Mouse (Mus musculus) testis, adult 2 months (tissue): ENCODE measurements around the gene Ubl3. TPM values are rescaled to one million over a fixed set of nuclear protein-coding genes. Genes with fewer than 3 reads are reported as not detected.

Source experiments
- H3K27ac ChIP-seq: fragments of 200-500 bp; 2 replicates; pipeline ENCODE4 v1.5.1; 2012; ENCODE audit warnings: low read depth, low read length; ENCODE audit not compliant: control insufficient read depth, insufficient read depth
- H3K27me3 ChIP-seq: fragments of 200-500 bp; 2 replicates; pipeline ENCODE4 v1.6.1; 2012; ENCODE audit warnings: mild to moderate bottlenecking, low read length, moderate library complexity; ENCODE audit not compliant: control insufficient read depth, insufficient read depth
- H3K36me3 ChIP-seq: fragments of 200-500 bp; 2 replicates; pipeline ENCODE4 v1.6.1; 2012; ENCODE audit warnings: mild to moderate bottlenecking, low read length; ENCODE audit not compliant: control insufficient read depth, insufficient read depth
- H3K4me1 ChIP-seq: fragments of 200-500 bp; 2 replicates; pipeline ENCODE4 v1.6.1; 2012; ENCODE audit warnings: low read length; ENCODE audit not compliant: control insufficient read depth, insufficient read depth
- H3K4me3 ChIP-seq: fragments of 200-500 bp; 2 replicates; pipeline ENCODE4 v1.5.1; 2012; ENCODE audit warnings: low read depth, mild to moderate bottlenecking, low read length, moderate library complexity, mixed read lengths; ENCODE audit not compliant: control insufficient read depth
- CTCF ChIP-seq: fragments of 200-500 bp; IDR thresholded peaks from 2 replicates; pipeline ENCODE4 v1.5.1; 2012; ENCODE audit warnings: low read depth, mild to moderate bottlenecking, inconsistent platforms, low read length, moderate library complexity; ENCODE audit not compliant: control insufficient read depth, insufficient read depth, insufficient replicate concordance
- POLR2A ChIP-seq: fragments of 200-500 bp; IDR thresholded peaks from 2 replicates; pipeline ENCODE4 v1.6.1; 2012; ENCODE audit warnings: low read depth, mild to moderate bottlenecking, inconsistent platforms, low read length, moderate library complexity; ENCODE audit not compliant: control insufficient read depth
- polyA plus RNA-seq: library from polyadenylated mRNA; depleted of rRNA; stranded (reverse); fragments of >200 nt; gene quantifications from 2 replicates; pipeline ENCODE4 v1.2.3, GENCODE M21; 2012

The Ubl3 gene
- polyA plus RNA-seq, 1 experiment = 176 TPM

DNA sequence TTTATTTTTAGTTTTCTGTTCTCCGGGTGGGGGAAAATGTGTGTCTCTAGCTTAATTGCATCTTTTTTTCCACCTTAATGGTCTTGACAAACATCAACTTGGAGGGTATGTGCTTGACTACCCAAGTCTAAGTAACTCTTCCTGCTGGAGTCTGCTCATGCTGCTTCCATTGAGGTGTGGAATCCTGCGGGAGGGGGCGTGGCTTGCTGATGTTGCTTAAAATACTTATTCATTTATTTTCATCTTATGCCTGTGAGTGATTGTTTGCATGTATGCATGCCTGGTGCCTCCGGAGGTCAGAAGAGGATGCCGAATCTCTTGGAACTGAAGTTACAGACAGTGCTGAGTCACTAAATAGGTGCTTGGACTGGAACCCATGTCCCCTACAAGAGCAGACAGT lies 22.6 kb upstream of the Ubl3 start:
- no peak overlapping the region for H3K4me3 ChIP-seq
- no peaks in the 10 kb centered on the region for H3K27me3 ChIP-seq
- TF ChIP-seq CTCF (no peak), POLR2A (no peak)
- no peak overlapping the region for H3K27ac ChIP-seq
- H3K4me1 ChIP-seq = peaks cover 4% of the 10 kb centered on the region
- H3K36me3 ChIP-seq = no peaks in the 10 kb centered on the region

DNA sequence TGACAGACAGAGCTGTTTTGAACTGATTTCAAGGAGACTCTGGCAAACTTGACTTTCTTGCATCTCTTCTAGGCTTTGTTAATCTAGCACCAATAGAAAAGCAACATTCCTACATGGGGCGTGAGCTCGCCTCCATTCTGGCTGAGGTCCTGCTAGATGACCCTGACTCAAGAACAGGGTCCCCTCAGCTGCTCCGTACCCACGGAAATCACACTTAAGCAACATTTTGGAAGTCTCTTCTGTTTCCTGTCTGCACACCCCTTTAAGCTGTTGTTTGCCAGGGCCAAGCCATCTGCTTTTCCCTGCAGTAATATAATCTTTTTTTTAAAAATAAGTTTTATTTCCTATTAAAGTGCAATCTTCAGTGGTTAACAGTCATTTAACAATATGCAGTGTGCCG lies 20.1 kb upstream of the Ubl3 start:
- Histone ChIP-seq H3K36me3 (no peaks in the 10 kb centered on the region), H3K27ac (no peak overlapping the region), H3K27me3 (no peaks in the 10 kb centered on the region), H3K4me3 (no peak overlapping the region), H3K4me1 (peaks cover 4% of the 10 kb centered on the region)
- TF ChIP-seq CTCF (no peak), POLR2A (no peak)

DNA sequence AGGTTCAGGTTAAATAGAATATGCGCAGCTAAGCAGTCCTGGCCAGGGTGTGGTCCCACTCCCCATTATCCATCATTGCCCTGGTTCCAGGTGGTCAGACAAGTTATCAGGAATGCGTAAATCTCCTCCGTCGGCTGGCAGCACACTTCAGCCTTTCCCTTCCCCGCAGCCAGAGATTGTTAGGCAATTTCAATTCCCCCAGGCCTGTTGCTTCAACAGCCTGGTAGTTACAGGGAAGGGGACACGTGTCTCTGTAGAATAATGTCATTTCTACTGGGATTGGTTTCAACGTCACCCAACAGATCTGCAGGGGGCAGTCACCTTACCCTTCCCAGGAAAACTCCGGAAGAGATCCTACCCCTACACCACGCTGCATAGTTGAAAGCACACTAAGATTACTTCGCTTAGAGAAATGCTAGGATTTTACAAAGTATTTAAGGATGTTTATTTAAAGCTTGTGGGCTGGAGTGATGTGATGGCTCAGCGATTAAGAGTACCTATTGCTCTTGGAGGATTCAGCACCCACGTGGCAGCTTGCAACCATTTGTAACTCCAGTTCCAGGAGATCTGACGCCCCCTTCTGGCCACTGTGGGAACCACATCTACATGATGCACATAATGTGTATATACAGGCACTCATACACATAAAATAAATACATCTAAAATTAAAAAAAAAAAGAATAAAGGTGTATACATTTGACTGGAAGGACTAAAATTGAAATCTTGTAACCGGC lies 18.1 kb upstream of the Ubl3 start:
- H3K4me1 ChIP-seq = peaks cover 4% of the 10 kb centered on the region
- H3K27me3 ChIP-seq = no peaks in the 10 kb centered on the region
- no peak for TF ChIP-seq POLR2A
- TF ChIP-seq CTCF = peak; percentile 67; the same call in 1 of the 2 replicates
- H3K4me3 ChIP-seq = no peak overlapping the region
- no peaks in the 10 kb centered on the region for H3K36me3 ChIP-seq
- no peak overlapping the region for H3K27ac ChIP-seq

DNA sequence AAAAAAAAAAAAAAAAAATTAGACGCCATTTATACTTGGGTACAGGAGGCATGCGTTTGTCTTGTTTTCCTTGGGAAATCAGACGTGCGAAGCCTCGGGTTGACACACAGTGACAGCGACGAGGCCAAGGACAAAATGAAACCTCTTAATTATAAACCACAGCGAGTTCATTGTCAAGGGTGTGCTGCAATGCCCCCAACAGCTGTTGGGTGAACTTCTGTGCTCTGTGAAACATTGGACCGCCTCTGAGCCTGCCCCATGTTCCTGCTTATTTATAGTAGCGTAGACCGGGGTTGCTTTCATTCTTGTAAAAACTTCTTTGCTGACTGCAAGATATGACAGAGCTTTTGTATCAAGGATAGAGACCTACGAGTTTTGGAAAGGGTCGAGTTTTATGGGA lies 16.9 kb upstream of the Ubl3 start:
- H3K27ac ChIP-seq = no peak overlapping the region
- H3K4me3 ChIP-seq = no peak overlapping the region
- no peaks in the 10 kb centered on the region for H3K36me3 ChIP-seq
- H3K4me1 ChIP-seq = peaks cover 4% of the 10 kb centered on the region
- H3K27me3 ChIP-seq = no peaks in the 10 kb centered on the region
- TF ChIP-seq POLR2A (no peak), CTCF (no peak)

DNA sequence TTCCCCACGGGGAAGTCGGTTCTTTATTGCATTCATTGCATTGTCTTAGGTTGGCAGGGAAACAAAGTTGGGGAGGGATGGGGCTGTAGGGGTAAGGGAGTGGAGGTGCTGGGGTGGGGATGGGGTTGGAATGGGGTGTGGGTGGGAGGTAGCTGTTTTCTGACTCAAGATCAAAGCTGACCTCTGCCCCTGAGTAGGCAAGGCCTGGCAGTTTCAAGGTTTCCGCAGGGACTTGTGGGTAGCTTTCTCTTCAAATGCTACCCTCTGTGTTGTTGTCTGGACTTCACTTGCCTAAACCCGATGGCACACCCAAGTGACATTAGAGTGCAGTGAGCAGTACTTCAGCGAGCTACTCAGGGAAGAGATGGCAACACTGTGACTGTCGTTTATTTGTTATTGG lies 13.0 kb upstream of the Ubl3 start:
- Histone ChIP-seq H3K4me1 (peaks cover 2% of the 10 kb centered on the region), H3K4me3 (no peak overlapping the region), H3K27me3 (no peaks in the 10 kb centered on the region), H3K36me3 (no peaks in the 10 kb centered on the region), H3K27ac (no peak overlapping the region)
- no peak for TF ChIP-seq POLR2A
- no peak for TF ChIP-seq CTCF

DNA sequence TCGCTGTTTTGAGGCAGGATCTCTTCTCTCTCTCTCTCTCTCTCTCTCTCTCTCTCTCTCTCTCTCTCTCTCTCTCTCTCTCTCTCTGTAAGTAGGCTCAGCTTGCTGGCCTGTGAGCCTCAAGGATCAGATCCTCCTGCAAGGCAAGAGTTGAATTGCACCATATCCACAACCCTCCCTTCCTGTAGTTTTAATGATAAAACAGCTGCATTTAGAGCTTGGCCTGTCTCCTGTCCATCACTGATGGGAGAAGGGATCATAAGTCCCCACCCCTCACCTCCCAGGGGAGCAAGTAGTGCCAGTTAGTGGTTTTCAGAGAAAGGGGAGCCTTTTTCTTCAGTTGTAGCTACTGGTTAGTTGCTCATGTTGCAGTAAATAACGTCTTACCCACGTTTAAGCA lies 11.5 kb upstream of the Ubl3 start:
- Histone ChIP-seq H3K36me3 (no peaks in the 10 kb centered on the region), H3K4me3 (no peak overlapping the region), H3K4me1 (peaks cover 1% of the 10 kb centered on the region; the same call in 1 of the 2 replicates), H3K27ac (no peak overlapping the region), H3K27me3 (no peaks in the 10 kb centered on the region)
- TF ChIP-seq POLR2A (no peak), CTCF (no peak)

DNA sequence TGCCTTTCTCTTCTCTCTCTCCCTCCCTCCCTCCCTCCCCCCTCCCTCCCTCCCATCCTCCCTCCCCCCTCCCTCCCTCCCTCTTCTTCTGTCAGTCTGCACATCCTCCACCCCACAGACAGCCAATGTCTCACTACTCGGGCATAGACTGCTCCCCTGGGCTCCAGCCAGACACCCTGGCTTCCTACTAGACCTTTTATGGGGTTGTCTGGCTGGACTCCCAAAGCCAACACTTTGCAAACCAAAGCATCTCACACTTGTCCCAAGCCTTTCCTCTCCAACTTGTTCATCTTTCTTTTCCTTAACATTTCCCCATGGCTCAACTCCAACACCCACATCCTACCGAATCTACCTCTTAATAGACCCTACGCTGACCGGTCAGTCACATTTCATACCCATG lies 10.7 kb upstream of the Ubl3 start:
- TF ChIP-seq POLR2A (no peak), CTCF (no peak)
- peaks cover 5% of the 10 kb centered on the region; the same call in 1 of the 2 replicates for H3K4me1 ChIP-seq
- H3K27ac ChIP-seq = no peak overlapping the region
- no peaks in the 10 kb centered on the region for H3K36me3 ChIP-seq
- no peak overlapping the region for H3K4me3 ChIP-seq
- no peaks in the 10 kb centered on the region for H3K27me3 ChIP-seq

DNA sequence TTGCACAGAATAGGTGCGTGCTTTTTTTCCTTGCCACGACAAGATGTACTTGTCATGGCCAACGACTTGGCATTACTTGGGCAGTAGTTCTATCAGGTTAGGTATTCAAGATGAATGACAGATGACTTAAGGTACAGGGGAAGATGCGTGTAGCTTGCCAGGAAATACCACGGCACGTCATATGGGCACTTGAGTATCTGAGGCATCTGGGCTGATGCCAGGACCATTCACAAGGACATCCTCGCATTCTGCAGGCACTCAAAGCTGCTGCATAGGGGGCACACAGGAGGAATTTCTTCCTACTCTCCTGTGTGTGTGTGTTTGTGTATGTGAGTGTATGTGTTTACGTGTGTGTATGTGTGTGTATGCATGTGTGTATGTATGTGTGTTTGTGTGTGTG lies 9.6 kb upstream of the Ubl3 start:
- H3K27ac ChIP-seq = no peak overlapping the region
- H3K4me3 ChIP-seq = no peak overlapping the region
- H3K4me1 ChIP-seq = peaks cover 5% of the 10 kb centered on the region; the same call in 1 of the 2 replicates
- TF ChIP-seq CTCF (no peak), POLR2A (no peak)
- no peaks in the 10 kb centered on the region for H3K27me3 ChIP-seq
- H3K36me3 ChIP-seq = no peaks in the 10 kb centered on the region
